Mouse (Mus musculus) C2C12 (cell line): ENCODE measurements around the gene Aqp3. TPM values are rescaled to one million over a fixed set of nuclear protein-coding genes. Genes with fewer than 3 reads are reported as not detected.

Source experiments
- H3K27me3 ChIP-seq: one replicate; pipeline ENCODE4 v1.6.1; 2011; ENCODE audit not compliant: control insufficient read depth, insufficient read depth, insufficient read length
- H3K36me3 ChIP-seq: one replicate; pipeline ENCODE4 v1.6.1; 2011; ENCODE audit not compliant: control insufficient read depth, insufficient read depth
- H3K4me3 ChIP-seq: one replicate; pipeline ENCODE4 v1.5.1; 2011; ENCODE audit warnings: mild to moderate bottlenecking, control low read depth; ENCODE audit not compliant: poor library complexity, insufficient read depth, severe bottlenecking
- H3K79me2 ChIP-seq: one replicate; pipeline ENCODE4 v1.6.1; 2011; ENCODE audit not compliant: control insufficient read depth, insufficient read depth
- H3K79me3 ChIP-seq: one replicate; pipeline ENCODE4 v1.6.1; 2011; ENCODE audit warnings: low read depth, control low read depth
- H3ac ChIP-seq: one replicate; pipeline ENCODE3; 2011; ENCODE audit warnings: low read depth; ENCODE audit not compliant: control insufficient read depth, insufficient read length
- CEBPB ChIP-seq: IDR thresholded peaks from one replicate; pipeline ENCODE4 v1.6.1; 2011; ENCODE audit warnings: low read depth, mild to moderate bottlenecking, control low read depth, moderate library complexity
- CTCF ChIP-seq: IDR thresholded peaks from one replicate; pipeline ENCODE4 v1.5.1; 2011; ENCODE audit not compliant: control insufficient read depth, insufficient read depth, insufficient read length
- FOSL1 ChIP-seq: IDR thresholded peaks from one replicate; pipeline ENCODE4 v1.8.0; 2011; ENCODE audit warnings: mild to moderate bottlenecking, low read length; ENCODE audit not compliant: poor library complexity, insufficient read depth, severe bottlenecking
- MAX ChIP-seq: IDR thresholded peaks from one replicate; pipeline ENCODE4 v1.6.1; 2011; ENCODE audit warnings: mild to moderate bottlenecking, control low read depth
- MYOD1 ChIP-seq: IDR thresholded peaks from one replicate; pipeline ENCODE4 v1.6.1; 2011; ENCODE audit warnings: low read depth; ENCODE audit not compliant: control insufficient read depth, insufficient read length
- MYOG ChIP-seq: IDR thresholded peaks from one replicate; pipeline ENCODE4 v1.6.1; 2011; ENCODE audit not compliant: control insufficient read depth, insufficient read length; ENCODE audit errors: extremely low read depth
- USF1 ChIP-seq: IDR thresholded peaks from one replicate; pipeline ENCODE4 v1.6.1; 2011; ENCODE audit warnings: low read depth, mild to moderate bottlenecking, control low read depth, moderate library complexity
- polyA plus RNA-seq: library from polyadenylated mRNA; unstranded; fragments of >200 nt; fragmentation: generic; extraction: Trizol; gene quantifications from one replicate; pipeline ENCODE4 v1.2.1, GENCODE M21; 2012; ENCODE audit warnings: missing spikeins

Aqp3 gene
- polyA plus RNA-seq, 1 experiment, result 0.06 TPM

DNA sequence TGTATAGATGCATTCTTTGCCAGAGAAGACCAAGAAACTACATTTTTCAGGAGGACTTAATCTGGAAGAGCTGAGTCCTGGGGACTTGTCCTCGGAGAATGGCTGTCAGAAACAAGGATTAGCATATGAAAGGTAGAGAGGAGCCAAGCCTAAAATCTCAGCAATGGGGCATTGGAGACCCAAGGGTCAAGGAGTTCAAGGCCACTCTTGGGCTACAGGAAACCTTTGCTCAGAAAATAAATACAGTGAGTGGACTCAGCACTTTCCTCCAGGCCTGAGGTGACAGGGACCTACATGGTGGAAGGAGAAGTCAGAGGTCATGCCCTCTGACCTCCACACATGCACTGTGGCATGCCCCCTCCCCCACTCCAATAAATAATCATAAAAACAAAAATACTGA, 3.0 kb upstream of the Aqp3 start:
- H3K79me3 ChIP-seq, result no peaks in the 10 kb centered on the region

DNA sequence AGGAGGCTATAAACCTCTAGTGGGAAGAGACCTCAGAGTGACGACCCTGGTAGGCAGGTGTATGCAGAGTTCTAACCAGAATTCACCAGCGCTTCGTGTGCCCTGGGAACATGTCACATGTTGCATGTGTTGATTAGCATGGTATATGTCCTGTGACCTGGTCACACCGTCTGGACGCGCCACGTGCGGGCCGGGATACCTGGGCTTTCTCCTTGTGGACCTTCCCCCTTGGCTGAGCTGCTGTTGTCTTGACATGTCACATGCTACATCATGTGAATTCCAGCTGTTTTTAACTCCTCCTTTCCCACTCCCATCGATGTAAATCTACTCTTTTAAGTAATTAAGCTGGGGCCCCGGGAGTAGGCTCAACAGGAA, 581 bp upstream of the Aqp3 start:
- no peak overlapping the region for H3K4me3 ChIP-seq
- H3ac ChIP-seq, result no peak overlapping the region
- no peaks in the 10 kb centered on the region for H3K79me2 ChIP-seq
- H3K27me3 ChIP-seq, result peaks cover 3% of the 10 kb centered on the region
- no peak for TF ChIP-seq CEBPB
- no peak for TF ChIP-seq USF1
- TF ChIP-seq CTCF, result no peak
- H3K36me3 ChIP-seq, result no peaks in the 10 kb centered on the region
- H3K79me3 ChIP-seq, result no peaks in the 10 kb centered on the region

More for the DNA sequence above, 3.0 kb upstream of the Aqp3 start:
- Histone ChIP-seq H3K36me3 (no peaks in the 10 kb centered on the region), H3K27me3 (peaks cover 3% of the 10 kb centered on the region), H3K79me2 (no peaks in the 10 kb centered on the region), H3ac (no peak overlapping the region), H3K4me3 (no peak overlapping the region)
- TF ChIP-seq MYOD1 (no peak), FOSL1 (no peak), USF1 (no peak), CEBPB (no peak), CTCF (no peak), MAX (no peak), MYOG (no peak)

DNA sequence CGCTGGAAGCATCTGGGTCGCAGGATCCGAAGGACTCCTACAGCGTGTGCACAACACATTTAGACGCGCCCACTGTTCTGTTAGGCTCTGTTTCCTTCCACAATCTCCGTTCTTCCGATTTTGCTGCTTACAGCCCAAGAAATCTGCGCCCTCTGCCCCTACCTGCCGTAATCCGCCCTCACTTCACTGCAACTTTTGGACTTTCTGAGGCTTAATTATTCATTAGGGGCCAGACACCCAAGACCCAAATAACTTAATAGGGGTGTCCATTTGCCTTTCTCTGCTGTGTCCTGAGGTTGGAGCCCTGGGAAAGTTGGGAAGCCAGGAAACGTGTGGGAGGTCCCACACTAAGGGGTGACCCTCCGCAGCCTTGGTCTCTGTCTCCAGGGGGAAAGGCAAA, 602 bp downstream of the Aqp3 start:
- Histone ChIP-seq H3K36me3 (no peaks in the 10 kb centered on the region), H3ac (no peak overlapping the region), H3K79me3 (no peaks in the 10 kb centered on the region), H3K4me3 (no peak overlapping the region), H3K79me2 (no peaks in the 10 kb centered on the region), H3K27me3 (peaks cover 3% of the 10 kb centered on the region)
- TF ChIP-seq MAX (no peak), MYOG (no peak), CEBPB (no peak), CTCF (no peak), USF1 (no peak), FOSL1 (no peak), MYOD1 (no peak)

DNA sequence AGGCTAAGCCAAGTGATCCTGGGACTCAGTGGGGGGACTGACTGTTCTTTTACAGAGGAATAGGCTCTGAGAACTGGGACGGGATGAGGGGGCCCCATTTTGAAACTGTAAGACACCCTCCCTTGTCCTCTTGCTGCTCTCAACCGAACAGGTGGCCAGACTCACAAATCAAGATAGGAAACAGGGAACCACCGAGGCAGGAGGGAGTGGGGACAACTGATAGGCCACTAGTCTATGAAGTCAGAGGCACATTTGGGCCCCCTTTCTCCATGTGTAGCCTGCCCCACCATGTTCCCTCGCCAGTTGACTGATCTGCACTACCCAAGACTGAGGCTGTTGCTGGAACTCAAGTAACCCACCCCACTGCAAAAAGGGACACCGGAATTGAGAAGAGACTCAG, 1.2 kb downstream of the Aqp3 start:
- Histone ChIP-seq H3K79me2 (no peaks in the 10 kb centered on the region), H3K79me3 (no peaks in the 10 kb centered on the region), H3K27me3 (peaks cover 5% of the 10 kb centered on the region), H3ac (no peak overlapping the region), H3K36me3 (no peaks in the 10 kb centered on the region), H3K4me3 (no peak overlapping the region)
- TF ChIP-seq MYOG (no peak), CEBPB (no peak), USF1 (no peak), MYOD1 (no peak), FOSL1 (no peak), CTCF (no peak), MAX (no peak)

DNA sequence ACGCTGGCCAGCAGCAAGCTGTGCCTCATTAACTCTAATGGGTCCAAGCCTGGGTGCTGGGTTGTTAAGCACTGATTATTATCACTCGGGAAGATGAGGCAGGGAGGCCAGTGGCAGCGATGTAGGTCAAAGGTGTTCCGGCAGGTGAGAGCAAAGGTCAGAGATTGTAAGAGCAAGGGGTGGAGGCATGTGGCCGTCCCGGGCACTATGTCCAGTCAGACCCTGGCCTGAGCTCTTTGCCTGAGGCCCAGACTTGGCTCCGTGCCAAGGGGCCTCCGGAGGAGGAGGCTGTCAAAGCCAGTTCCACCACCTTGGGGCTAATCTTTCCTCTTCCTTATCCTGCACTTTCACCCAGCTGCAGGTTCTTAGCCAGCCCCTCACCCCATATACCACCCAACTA, 1.8 kb downstream of the Aqp3 start:
- no peak overlapping the region for H3ac ChIP-seq
- TF ChIP-seq CTCF (no peak), MYOG (no peak), FOSL1 (no peak), CEBPB (no peak), MYOD1 (no peak), MAX (no peak), USF1 (no peak)
- H3K36me3 ChIP-seq, result no peaks in the 10 kb centered on the region
- no peaks in the 10 kb centered on the region for H3K79me2 ChIP-seq
- no peak overlapping the region for H3K4me3 ChIP-seq
- peaks cover 6% of the 10 kb centered on the region for H3K27me3 ChIP-seq
- no peaks in the 10 kb centered on the region for H3K79me3 ChIP-seq

DNA sequence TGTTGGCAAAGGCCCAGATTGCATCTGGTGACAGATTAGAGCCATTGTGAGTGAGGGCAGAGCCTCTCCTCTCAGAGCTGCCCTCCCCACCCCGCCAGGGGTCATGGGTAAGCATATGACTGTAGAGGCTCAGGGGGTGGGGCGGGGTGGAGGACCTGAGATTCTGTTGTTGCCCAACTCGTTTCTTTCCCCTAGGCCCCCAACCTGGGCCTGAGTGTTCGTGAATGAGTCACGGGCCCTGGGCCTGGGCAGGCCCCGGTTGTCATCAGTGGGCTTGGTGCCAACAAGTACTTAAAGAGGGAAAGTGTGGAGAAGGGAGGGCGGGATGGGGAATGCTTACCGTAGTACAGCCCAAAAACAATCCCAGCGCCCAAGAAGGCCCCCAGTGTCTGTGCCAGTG, 3.6 kb downstream of the Aqp3 start:
- Histone ChIP-seq H3K79me2 (no peaks in the 10 kb centered on the region), H3K4me3 (no peak overlapping the region), H3K79me3 (no peaks in the 10 kb centered on the region), H3K27me3 (peaks cover 6% of the 10 kb centered on the region), H3K36me3 (no peaks in the 10 kb centered on the region), H3ac (no peak overlapping the region)
- TF ChIP-seq MAX, result no peak
- TF ChIP-seq USF1, result no peak
- TF ChIP-seq MYOG, result no peak
